Mouse (Mus musculus): ENCODE data around the gene Rhbdd1. TPM values are rescaled to one million over a fixed set of nuclear protein-coding genes. Genes with fewer than 3 reads are reported as not detected.
A peak's percentile ranks its signal among the peaks of the same experiment; 100 is the strongest.

Gene Rhbdd1
- polyA plus RNA-seq, 1 experiment = 12.6 TPM

DNA sequence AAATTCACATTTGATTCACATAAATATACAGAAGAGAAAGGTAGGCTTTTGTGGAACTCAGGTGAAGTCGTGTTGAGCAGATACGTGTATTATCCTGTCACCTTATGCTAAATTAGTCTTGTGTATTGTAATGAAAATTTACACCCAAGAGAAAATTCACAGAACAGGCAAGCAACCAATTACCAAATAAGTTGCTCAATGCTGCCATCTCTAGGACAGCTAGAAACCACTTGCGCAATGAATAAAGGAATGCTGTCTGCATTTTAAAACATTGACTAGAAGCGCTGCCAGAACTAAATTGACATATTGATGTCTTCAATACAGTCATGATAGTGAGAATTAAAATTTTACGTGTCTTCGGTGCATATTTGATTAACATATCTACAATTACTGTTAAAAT, 22.1 kb upstream of the Rhbdd1 start:
- Histone ChIP-seq H3K79me2 (ENCODE audit: control insufficient read depth, insufficient read depth) (peaks cover 17% of the 10 kb centered on the region), H3K27me3 (ENCODE audit: control insufficient read depth, insufficient read depth, insufficient read length) (no peaks in the 10 kb centered on the region), H3K36me3 (ENCODE audit: control insufficient read depth, insufficient read depth) (no peaks in the 10 kb centered on the region), H3K79me3 (ENCODE audit: low read depth) (peaks cover 15% of the 10 kb centered on the region), H3ac (ENCODE audit: control insufficient read depth, insufficient read length, low read depth) (no peak overlapping the region), H3K4me3 (ENCODE audit: insufficient read depth, poor library complexity, severe bottlenecking) (no peak overlapping the region)
- TF ChIP-seq MYOG (IDR thresholded peaks at IDR 0.05; ENCODE audit: control insufficient read depth, extremely low read depth, insufficient read length) (no peak), CEBPB (IDR thresholded peaks at IDR 0.05; ENCODE audit: low read depth) (peak; percentile 98)

DNA sequence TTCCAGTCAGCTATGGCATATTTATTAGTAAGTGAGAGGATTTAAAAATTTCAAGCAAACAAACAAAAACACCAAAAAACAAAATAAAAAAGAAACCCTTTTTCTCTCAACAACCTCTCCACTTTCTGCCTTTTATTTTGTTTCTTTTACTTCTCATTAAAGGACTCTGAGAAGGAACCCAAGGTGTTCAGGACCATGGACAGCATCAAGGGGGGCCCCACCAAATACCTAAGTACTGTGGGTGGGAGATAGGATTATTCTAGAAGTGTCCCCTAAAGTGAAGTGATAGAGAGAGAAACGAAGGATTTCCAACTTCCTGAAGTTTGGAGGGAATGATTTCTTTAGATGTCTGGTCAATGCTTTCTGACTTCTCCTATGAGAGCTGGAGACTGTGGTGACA, 17.7 kb upstream of the Rhbdd1 start:
- no peaks in the 10 kb centered on the region for H3K79me2 ChIP-seq (ENCODE audit: control insufficient read depth, insufficient read depth)

GRCm38 (mm10) chr1:82304483-82304882, 11.8 kb upstream of the Rhbdd1 start:
- H3K36me3 ChIP-seq (ENCODE audit: control insufficient read depth, insufficient read depth) = no peaks in the 10 kb centered on the region
- H3ac ChIP-seq (ENCODE audit: control insufficient read depth, insufficient read length, low read depth) = no peak overlapping the region
- TF ChIP-seq CTCF (IDR thresholded peaks at IDR 0.05; ENCODE audit: control insufficient read depth, insufficient read depth, insufficient read length) (no peak), USF1 (IDR thresholded peaks at IDR 0.05; ENCODE audit: low read depth) (no peak), MAX (IDR thresholded peaks at IDR 0.05) (no peak), CEBPB (IDR thresholded peaks at IDR 0.05; ENCODE audit: low read depth) (no peak), FOSL1 (IDR thresholded peaks at IDR 0.05; ENCODE audit: insufficient read depth, low read length, poor library complexity, severe bottlenecking) (no peak), MYOD1 (IDR thresholded peaks at IDR 0.05; ENCODE audit: control insufficient read depth, insufficient read length, low read depth) (no peak), MYOG (IDR thresholded peaks at IDR 0.05; ENCODE audit: control insufficient read depth, extremely low read depth, insufficient read length) (no peak)
- H3K79me2 ChIP-seq (ENCODE audit: control insufficient read depth, insufficient read depth) = no peaks in the 10 kb centered on the region
- no peak overlapping the region for H3K4me3 ChIP-seq (ENCODE audit: insufficient read depth, poor library complexity, severe bottlenecking)
- H3K27me3 ChIP-seq (ENCODE audit: control insufficient read depth, insufficient read depth, insufficient read length) = no peaks in the 10 kb centered on the region
- H3K79me3 ChIP-seq (ENCODE audit: low read depth) = no peaks in the 10 kb centered on the region

More for the DNA sequence above, 17.7 kb upstream of the Rhbdd1 start:
- Histone ChIP-seq H3K27me3 (ENCODE audit: control insufficient read depth, insufficient read depth, insufficient read length) (no peaks in the 10 kb centered on the region), H3K36me3 (ENCODE audit: control insufficient read depth, insufficient read depth) (no peaks in the 10 kb centered on the region), H3ac (ENCODE audit: control insufficient read depth, insufficient read length, low read depth) (no peak overlapping the region), H3K4me3 (ENCODE audit: insufficient read depth, poor library complexity, severe bottlenecking) (no peak overlapping the region), H3K79me3 (ENCODE audit: low read depth) (no peaks in the 10 kb centered on the region)
- TF ChIP-seq FOSL1 (IDR thresholded peaks at IDR 0.05; ENCODE audit: insufficient read depth, low read length, poor library complexity, severe bottlenecking) = no peak
- TF ChIP-seq CTCF (IDR thresholded peaks at IDR 0.05; ENCODE audit: control insufficient read depth, insufficient read depth, insufficient read length) = no peak
- TF ChIP-seq MAX (IDR thresholded peaks at IDR 0.05) = no peak
- TF ChIP-seq USF1 (IDR thresholded peaks at IDR 0.05; ENCODE audit: low read depth) = no peak
- no peak for TF ChIP-seq CEBPB (IDR thresholded peaks at IDR 0.05; ENCODE audit: low read depth)
- no peak for TF ChIP-seq MYOG (IDR thresholded peaks at IDR 0.05; ENCODE audit: control insufficient read depth, extremely low read depth, insufficient read length)
- no peak for TF ChIP-seq MYOD1 (IDR thresholded peaks at IDR 0.05; ENCODE audit: control insufficient read depth, insufficient read length, low read depth)

DNA sequence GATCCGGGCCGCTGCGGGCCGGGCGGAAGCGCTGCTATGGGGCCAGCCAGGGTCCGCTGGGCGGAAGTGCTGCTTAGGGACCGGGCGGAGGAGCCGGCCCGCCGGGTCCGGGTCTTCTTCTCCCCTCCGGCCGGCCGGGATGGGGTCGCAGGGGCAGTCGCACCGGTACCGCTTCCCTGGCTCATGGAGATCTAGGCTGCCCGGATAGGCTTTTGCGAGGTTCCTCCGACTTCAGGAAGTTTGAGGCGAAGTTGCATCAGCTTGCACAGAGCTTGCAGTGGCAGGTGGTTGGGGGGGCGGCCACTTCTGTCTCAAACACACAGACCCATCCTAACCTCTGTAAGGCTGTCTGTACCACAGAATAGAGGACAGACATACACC, 484 bp downstream of the Rhbdd1 start:
- no peak for TF ChIP-seq CTCF (IDR thresholded peaks at IDR 0.05; ENCODE audit: control insufficient read depth, insufficient read depth, insufficient read length)
- TF ChIP-seq MYOD1 (IDR thresholded peaks at IDR 0.05; ENCODE audit: control insufficient read depth, insufficient read length, low read depth) = peak; percentile 23
- Histone ChIP-seq H3K4me3 (ENCODE audit: insufficient read depth, poor library complexity, severe bottlenecking) (peak overlapping the region; percentile 77), H3K79me3 (ENCODE audit: low read depth) (peaks cover 10% of the 10 kb centered on the region), H3K27me3 (ENCODE audit: control insufficient read depth, insufficient read depth, insufficient read length) (no peaks in the 10 kb centered on the region), H3ac (ENCODE audit: control insufficient read depth, insufficient read length, low read depth) (peak overlapping the region; percentile 90), H3K79me2 (ENCODE audit: control insufficient read depth, insufficient read depth) (peaks cover 50% of the 10 kb centered on the region), H3K36me3 (ENCODE audit: control insufficient read depth, insufficient read depth) (no peaks in the 10 kb centered on the region)

GRCm38 (mm10) chr1:82320456-82320855, 4.2 kb downstream of the Rhbdd1 start:
- Histone ChIP-seq H3K79me3 (ENCODE audit: low read depth) (peaks cover 18% of the 10 kb centered on the region), H3K27me3 (ENCODE audit: control insufficient read depth, insufficient read depth, insufficient read length) (no peaks in the 10 kb centered on the region), H3K79me2 (ENCODE audit: control insufficient read depth, insufficient read depth) (peaks cover 76% of the 10 kb centered on the region), H3K4me3 (ENCODE audit: insufficient read depth, poor library complexity, severe bottlenecking) (no peak overlapping the region), H3K36me3 (ENCODE audit: control insufficient read depth, insufficient read depth) (no peaks in the 10 kb centered on the region), H3ac (ENCODE audit: control insufficient read depth, insufficient read length, low read depth) (no peak overlapping the region)
- TF ChIP-seq MYOD1 (IDR thresholded peaks at IDR 0.05; ENCODE audit: control insufficient read depth, insufficient read length, low read depth) = peak; percentile 68
- TF ChIP-seq CTCF (IDR thresholded peaks at IDR 0.05; ENCODE audit: control insufficient read depth, insufficient read depth, insufficient read length) = no peak
- no peak for TF ChIP-seq MYOG (IDR thresholded peaks at IDR 0.05; ENCODE audit: control insufficient read depth, extremely low read depth, insufficient read length)

GRCm38 (mm10) chr1:82320864-82321263, 4.6 kb downstream of the Rhbdd1 start:
- no peak overlapping the region for H3K4me3 ChIP-seq (ENCODE audit: insufficient read depth, poor library complexity, severe bottlenecking)
- peaks cover 18% of the 10 kb centered on the region for H3K79me3 ChIP-seq (ENCODE audit: low read depth)
- no peaks in the 10 kb centered on the region for H3K27me3 ChIP-seq (ENCODE audit: control insufficient read depth, insufficient read depth, insufficient read length)
- TF ChIP-seq MYOG (IDR thresholded peaks at IDR 0.05; ENCODE audit: control insufficient read depth, extremely low read depth, insufficient read length) (no peak), FOSL1 (IDR thresholded peaks at IDR 0.05; ENCODE audit: insufficient read depth, low read length, poor library complexity, severe bottlenecking) (no peak), CEBPB (IDR thresholded peaks at IDR 0.05; ENCODE audit: low read depth) (no peak)
- H3K36me3 ChIP-seq (ENCODE audit: control insufficient read depth, insufficient read depth) = no peaks in the 10 kb centered on the region
- peaks cover 80% of the 10 kb centered on the region for H3K79me2 ChIP-seq (ENCODE audit: control insufficient read depth, insufficient read depth)
- no peak overlapping the region for H3ac ChIP-seq (ENCODE audit: control insufficient read depth, insufficient read length, low read depth)

Data from C2C12 (cell line).